Mouse (Mus musculus) bone marrow macrophage, adult 2 months (primary cell): ENCODE results near the gene Gm9999.

Experiments used
- CTCF ChIP-seq: IDR thresholded peaks from 2 replicates; pipeline ENCODE4 v1.5.1; 2012; ENCODE audit warnings: low read depth, mild to moderate bottlenecking, low read length, moderate library complexity
- POLR2A ChIP-seq: IDR thresholded peaks from 2 replicates; pipeline ENCODE4 v1.6.1; 2012; ENCODE audit warnings: mild to moderate bottlenecking, low read depth, low read length, borderline replicate concordance

- no peak for TF ChIP-seq POLR2A
- TF ChIP-seq CTCF, result no peak
These were observed 13.5 kb upstream of the Gm9999 start for GRCm38 (mm10) chr7:46969898-46970297.
